20 mouse cellular contexts compared by ENCODE assay signal in the genomic region with DNA sequence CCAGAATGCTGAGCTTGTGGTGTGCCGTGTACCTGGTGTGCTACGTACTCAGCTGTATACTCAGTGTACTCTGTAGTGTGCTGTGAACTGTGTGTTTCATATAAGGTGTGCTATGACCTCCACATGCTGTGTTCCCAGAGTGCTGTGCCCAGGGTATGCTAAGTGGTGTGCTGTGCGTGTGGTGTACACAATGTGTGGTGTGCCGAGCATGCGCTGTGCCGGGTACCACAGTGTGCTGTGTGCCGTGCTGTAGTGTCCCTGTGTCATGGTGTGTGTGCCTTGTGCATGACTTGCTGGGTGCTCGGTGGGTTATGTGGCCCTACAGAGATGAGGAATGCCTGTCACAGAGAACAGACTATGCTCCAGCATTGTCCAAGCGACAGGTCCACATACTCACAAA. TPM values are rescaled to one million over a fixed set of nuclear protein-coding genes. Genes with fewer than 3 reads are reported as not detected.
DNase-seq lines count a peak whose midpoint lies in the region; ATAC-seq and TF ChIP-seq lines count a peak whose summit lies in the region.
"Had no signal": no experiment of that assay in that cellular context is flagged by ENCODE, and none has a peak within 500 bp of the region (broad histone marks: within the 10 kb centered on the region; RNA-seq: fewer than 3 reads in every experiment).

No protein-coding gene starts in this region.

- no peak overlapping the region for H3K4me2 ChIP-seq in heart, embryonic 11.5 days
- H3K4me2 ChIP-seq in stomach, embryonic 16.5 days (ENCODE audit: low read depth, low read length): no peak overlapping the region
- no peak overlapping the region for H3K4me2 ChIP-seq in stomach, postnatal 0 days (replicated peaks; ENCODE audit: low read depth)
- H3K4me2 ChIP-seq in hindbrain, embryonic 14.5 days (replicated peaks): no peak overlapping the region
- no peak overlapping the region for H3K4me2 ChIP-seq in forebrain, embryonic 15.5 days (replicated peaks)
- H3K4me2 ChIP-seq: embryonic facial prominence, embryonic 13.5 days; heart, embryonic 13.5 days had no signal

- no peaks in the 10 kb centered on the region for H3K27me3 ChIP-seq in heart, embryonic 11.5 days (ENCODE audit: control insufficient read depth, insufficient read depth, low read length)
- H3K27me3 ChIP-seq in megakaryocyte, embryonic 14.5 days (replicated peaks): no peaks in the 10 kb centered on the region
- no peaks in the 10 kb centered on the region for H3K27me3 ChIP-seq in stomach, embryonic 16.5 days (ENCODE audit: control insufficient read depth, insufficient read depth, low read length)
- no peaks in the 10 kb centered on the region for H3K27me3 ChIP-seq in stomach, postnatal 0 days (ENCODE audit: control insufficient read depth, insufficient read depth, low read length)
- H3K27me3 ChIP-seq in hindbrain, embryonic 14.5 days (ENCODE audit: control insufficient read depth, insufficient read depth, low read length): no peaks in the 10 kb centered on the region
- no peaks in the 10 kb centered on the region for H3K27me3 ChIP-seq in forebrain, embryonic 15.5 days
- H3K27me3 ChIP-seq: embryonic facial prominence, embryonic 13.5 days; heart, embryonic 13.5 days had no signal

- H3K9me3 ChIP-seq in heart, embryonic 11.5 days (replicated peaks; ENCODE audit: control insufficient read depth, low read length): no peaks in the 10 kb centered on the region
- no peaks in the 10 kb centered on the region for H3K9me3 ChIP-seq in megakaryocyte, embryonic 14.5 days
- H3K9me3 ChIP-seq in stomach, embryonic 16.5 days (replicated peaks; ENCODE audit: control insufficient read depth, low read length): no peaks in the 10 kb centered on the region
- H3K9me3 ChIP-seq in stomach, postnatal 0 days (ENCODE audit: control insufficient read depth, low read length): no peaks in the 10 kb centered on the region
- no peaks in the 10 kb centered on the region for H3K9me3 ChIP-seq in hindbrain, embryonic 14.5 days (ENCODE audit: control insufficient read depth, low read length)
- H3K9me3 ChIP-seq in forebrain, embryonic 15.5 days: no peaks in the 10 kb centered on the region
- H3K9me3 ChIP-seq: embryonic facial prominence, embryonic 13.5 days; heart, embryonic 13.5 days had no signal

- TF ChIP-seq CTCF in stomach, postnatal 0 days (IDR thresholded peaks at IDR 0.05; ENCODE audit: low read depth): no peak

- H3K4me1 ChIP-seq in heart, embryonic 11.5 days (ENCODE audit: control insufficient read depth, insufficient read depth, low read length): peaks cover 4% of the 10 kb centered on the region; the same call in 1 of the 2 replicates
- H3K4me1 ChIP-seq in megakaryocyte, embryonic 14.5 days: peaks cover 74% of the 10 kb centered on the region
- H3K4me1 ChIP-seq in stomach, embryonic 16.5 days (ENCODE audit: control insufficient read depth, insufficient read depth, low read length): no peaks in the 10 kb centered on the region
- H3K4me1 ChIP-seq in stomach, postnatal 0 days (replicated peaks; ENCODE audit: control insufficient read depth, insufficient read depth): no peaks in the 10 kb centered on the region
- H3K4me1 ChIP-seq in hindbrain, embryonic 14.5 days (replicated peaks; ENCODE audit: control insufficient read depth, insufficient read depth, low read length): no peaks in the 10 kb centered on the region
- H3K4me1 ChIP-seq in forebrain, embryonic 15.5 days: no peaks in the 10 kb centered on the region
- H3K4me1 ChIP-seq: embryonic facial prominence, embryonic 13.5 days had no signal

- 94% methylated on average over 9 of the region's 9 CpGs for WGBS in heart, embryonic 11.5 days (ENCODE audit: insufficient replicate concordance)
- 93% methylated on average over 9 of the region's 9 CpGs for WGBS in stomach, embryonic 16.5 days
- 92% methylated on average over 9 of the region's 9 CpGs for WGBS in stomach, postnatal 0 days
- WGBS in hindbrain, embryonic 14.5 days: 95% methylated on average over 9 of the region's 9 CpGs
- WGBS in forebrain, embryonic 15.5 days: 95% methylated on average over 9 of the region's 9 CpGs

- no peaks in the 10 kb centered on the region for H3K36me3 ChIP-seq in heart, embryonic 11.5 days (ENCODE audit: control insufficient read depth, insufficient read depth, low read length)
- H3K36me3 ChIP-seq in megakaryocyte, embryonic 14.5 days (replicated peaks; ENCODE audit: low read length): peaks cover 60% of the 10 kb centered on the region
- no peaks in the 10 kb centered on the region for H3K36me3 ChIP-seq in stomach, embryonic 16.5 days (ENCODE audit: control insufficient read depth, insufficient read depth, low read length)
- peaks cover 11% of the 10 kb centered on the region for H3K36me3 ChIP-seq in stomach, postnatal 0 days (ENCODE audit: control insufficient read depth, insufficient read depth, low read length)
- no peaks in the 10 kb centered on the region for H3K36me3 ChIP-seq in hindbrain, embryonic 14.5 days (replicated peaks; ENCODE audit: control insufficient read depth, insufficient read depth)
- no peaks in the 10 kb centered on the region for H3K36me3 ChIP-seq in forebrain, embryonic 15.5 days

- DNase-seq in heart, adult 11 months: peak; percentile 51
- no peak for DNase-seq in stomach, postnatal 0 days (ENCODE audit: low spot score)
- no peak for DNase-seq in hindbrain, embryonic 14.5 days (ENCODE audit: low spot score)
- DNase-seq: adrenal gland, adult 8-10 months; cerebellum, adult 11-12 months; cerebellum, adult 9-10 months; cerebellum, postnatal 36 days; gastrocnemius, postnatal 36 days; heart, adult 18-20 months; heart, postnatal 36 days had no signal

- ATAC-seq in heart, embryonic 11.5 days (replicated peaks; ENCODE audit: insufficient number of reproducible peaks, low FRiP score, low TSS enrichment): no peak
- ATAC-seq in megakaryocyte, adult 5-6 weeks (ENCODE audit: poor library complexity, severe bottlenecking): no peak
- ATAC-seq in stomach, embryonic 16.5 days (ENCODE audit: insufficient read depth, low FRiP score): peak; percentile 29; the same call in 1 of the 2 replicates
- ATAC-seq in stomach, postnatal 0 days (ENCODE audit: low FRiP score, low TSS enrichment): no peak
- no peak for ATAC-seq in hindbrain, embryonic 14.5 days (ENCODE audit: low FRiP score)
- no peak for ATAC-seq in forebrain, embryonic 15.5 days (replicated peaks)
- ATAC-seq: forebrain, embryonic 14.5 days; hindbrain, embryonic 16.5 days; inflammation-experienced regulatory T-cells, adult 6 months had no signal

- H3K9ac ChIP-seq in heart, embryonic 11.5 days (ENCODE audit: low read depth, low read length): no peak overlapping the region
- H3K9ac ChIP-seq in stomach, embryonic 16.5 days (ENCODE audit: low read length): no peak overlapping the region
- H3K9ac ChIP-seq in stomach, postnatal 0 days (ENCODE audit: low read length): no peak overlapping the region
- no peak overlapping the region for H3K9ac ChIP-seq in hindbrain, embryonic 14.5 days
- no peak overlapping the region for H3K9ac ChIP-seq in forebrain, embryonic 15.5 days (replicated peaks)
- H3K9ac ChIP-seq: embryonic facial prominence, embryonic 13.5 days; heart, embryonic 13.5 days had no signal

- H3K4me3 ChIP-seq in heart, embryonic 11.5 days (ENCODE audit: low read depth, low read length): no peak overlapping the region
- peak overlapping the region; percentile 57 for H3K4me3 ChIP-seq in megakaryocyte, embryonic 14.5 days (replicated peaks)
- H3K4me3 ChIP-seq in stomach, embryonic 16.5 days (replicated peaks; ENCODE audit: low read length): no peak overlapping the region
- H3K4me3 ChIP-seq in stomach, postnatal 0 days (ENCODE audit: low read depth, low read length): no peak overlapping the region
- no peak overlapping the region for H3K4me3 ChIP-seq in hindbrain, embryonic 14.5 days (replicated peaks; ENCODE audit: low read length)
- no peak overlapping the region for H3K4me3 ChIP-seq in forebrain, embryonic 15.5 days
- H3K4me3 ChIP-seq: embryonic facial prominence, embryonic 13.5 days; heart, embryonic 13.5 days had no signal

- TF ChIP-seq EP300 in stomach, postnatal 0 days (optimal IDR thresholded peaks at IDR 0.05): no peak

- H3K27ac ChIP-seq in heart, embryonic 11.5 days (ENCODE audit: low read depth, low read length): no peak overlapping the region
- H3K27ac ChIP-seq in stomach, embryonic 16.5 days (ENCODE audit: low read length): no peak overlapping the region
- H3K27ac ChIP-seq in stomach, postnatal 0 days (replicated peaks): no peak overlapping the region
- H3K27ac ChIP-seq in hindbrain, embryonic 14.5 days: no peak overlapping the region
- H3K27ac ChIP-seq in forebrain, embryonic 15.5 days (replicated peaks): no peak overlapping the region
- H3K27ac ChIP-seq: embryonic facial prominence, embryonic 13.5 days; heart, embryonic 13.5 days had no signal

RNA-seq across cellular contexts. Expression of a gene that starts 31.0 kb away (rescaled TPM):
- polyA plus RNA-seq in heart, embryonic 11.5 days (2014; fragmentation: Nextera tagmentation; extraction: Ambion mirVana): 60.2 and 65.4 TPM in 2 replicates
- polyA plus RNA-seq in megakaryocyte, embryonic 14.5 days (2012; ENCODE audit: insufficient read depth, low replicate concordance): 422 and 727 TPM in 2 replicates
- total RNA-seq in megakaryocyte, adult 5-6 weeks (2015): 384 and 411 TPM in 2 replicates
- total RNA-seq in megakaryocyte, adult 5-6 weeks (2017): 378 and 396 TPM in 2 replicates
- polyA plus RNA-seq in stomach, embryonic 16.5 days (2015; fragmentation: Nextera tagmentation; extraction: Ambion mirVana): 115 and 119 TPM in 2 replicates
- 129 and 134 TPM in 2 replicates for polyA plus RNA-seq in stomach, postnatal 0 days (2015; fragmentation: Nextera tagmentation; extraction: Ambion mirVana)
- 51.8 and 54.3 TPM in 2 replicates for polyA plus RNA-seq in hindbrain, embryonic 14.5 days (2014; fragmentation: Nextera tagmentation; extraction: Ambion mirVana)
- 28.5 and 28.8 TPM in 2 replicates for polyA plus RNA-seq in forebrain, embryonic 15.5 days (2015; fragmentation: Nextera tagmentation; extraction: Ambion mirVana)

RNA-seq across cellular contexts. Expression of a gene that starts 31.1 kb away (rescaled TPM):
- 6.0 and 7.6 TPM in 2 replicates for polyA plus RNA-seq in heart, embryonic 11.5 days (2014; fragmentation: Nextera tagmentation; extraction: Ambion mirVana)
- polyA plus RNA-seq in megakaryocyte, embryonic 14.5 days (2012; ENCODE audit: insufficient read depth, low replicate concordance): 0.96 and 1.5 TPM in 2 replicates
- total RNA-seq in megakaryocyte, adult 5-6 weeks (2015): 6.1 and 13.0 TPM in 2 replicates
- total RNA-seq in megakaryocyte, adult 5-6 weeks (2017): 3.7 and 4.6 TPM in 2 replicates
- 12.1 and 14.9 TPM in 2 replicates for polyA plus RNA-seq in stomach, embryonic 16.5 days (2015; fragmentation: Nextera tagmentation; extraction: Ambion mirVana)
- polyA plus RNA-seq in stomach, postnatal 0 days (2015; fragmentation: Nextera tagmentation; extraction: Ambion mirVana): 4.9 and 6.2 TPM in 2 replicates
- polyA plus RNA-seq in hindbrain, embryonic 14.5 days (2014; fragmentation: Nextera tagmentation; extraction: Ambion mirVana): 6.2 and 6.6 TPM in 2 replicates
- polyA plus RNA-seq in forebrain, embryonic 15.5 days (2015; fragmentation: Nextera tagmentation; extraction: Ambion mirVana): 5.3 and 6.0 TPM in 2 replicates
